ENCODE assay signal across 8 mouse cellular contexts in the genomic region with DNA sequence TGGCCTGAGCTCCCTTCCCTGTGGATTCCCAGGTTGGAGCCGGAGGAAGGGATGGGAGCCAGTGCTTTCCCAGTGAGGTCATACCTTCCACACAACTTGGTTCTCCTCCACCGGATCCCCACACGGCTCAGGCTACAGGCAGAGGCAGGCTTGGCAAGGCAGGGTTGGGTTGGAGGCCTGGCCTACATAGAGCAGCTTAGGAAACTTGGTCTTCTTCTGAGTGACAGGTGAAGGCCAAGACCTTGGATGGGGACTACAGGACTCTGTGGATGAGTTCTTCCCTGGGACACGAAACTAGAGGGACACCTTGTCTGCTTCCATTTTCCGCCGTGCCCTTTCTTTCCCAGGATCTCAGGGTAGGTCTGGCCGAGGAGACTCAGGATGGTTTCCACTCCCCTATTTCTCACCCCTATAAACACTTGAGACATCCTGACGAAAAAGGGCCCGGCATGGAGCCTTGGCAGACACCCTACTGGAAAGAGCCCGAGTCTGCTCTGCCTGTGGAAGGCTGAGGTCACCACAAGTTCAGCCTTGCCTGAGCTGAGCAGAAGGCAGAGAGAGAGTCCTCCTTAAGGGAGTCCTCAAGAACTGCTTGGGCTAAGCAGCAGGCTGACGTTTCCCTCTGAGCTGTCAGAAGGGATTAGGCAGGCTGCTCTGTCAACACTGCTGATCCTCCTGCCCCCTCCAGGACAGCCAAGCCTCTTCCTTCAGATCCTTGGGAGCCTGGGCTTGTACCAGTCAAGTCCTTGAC.
A peak's percentile ranks its signal among the peaks of the same experiment; 100 is the strongest.
DNase-seq lines count a peak whose midpoint lies in the region; ATAC-seq and TF ChIP-seq lines count a peak whose summit lies in the region.

No protein-coding gene starts in this region.

- H3K27ac ChIP-seq in heart, adult 2 months, result peak overlapping the region; percentile 19
- peak overlapping the region; percentile 55 for H3K27ac ChIP-seq in limb, embryonic 14.5 days (replicated peaks; ENCODE audit: low read depth, low read length)

- H3K79me2 ChIP-seq in heart, adult 2 months (replicated peaks; ENCODE audit: control insufficient read depth, insufficient read depth, low read length), result no peaks in the 10 kb centered on the region

- H3K4me2 ChIP-seq in limb, embryonic 14.5 days (replicated peaks; ENCODE audit: low read depth, low read length, severe bottlenecking), result no peak overlapping the region

- peaks cover 5% of the 10 kb centered on the region for H3K4me1 ChIP-seq in heart, adult 2 months (ENCODE audit: control insufficient read depth, insufficient read depth, low read length)
- H3K4me1 ChIP-seq in limb, embryonic 14.5 days (ENCODE audit: control insufficient read depth, insufficient read depth, low read length), result peaks cover 39% of the 10 kb centered on the region

- no peak overlapping the region for H3K4me3 ChIP-seq in heart, adult 2 months
- H3K4me3 ChIP-seq in limb, embryonic 14.5 days (replicated peaks; ENCODE audit: low read length), result no peak overlapping the region

- intact Hi-C loops in heart, adult 2 months (cut with DNase I), result no loop called here

- no peak for TF ChIP-seq EP300 in heart, adult 2 months (IDR thresholded peaks at IDR 0.05; ENCODE audit: insufficient read depth, low read depth, low read length)

- no peak for TF ChIP-seq POLR2A in heart, adult 2 months (IDR thresholded peaks at IDR 0.05; ENCODE audit: insufficient read depth, low read depth, low read length)
- no peak for TF ChIP-seq POLR2A in limb, embryonic 14.5 days (IDR thresholded peaks at IDR 0.05; ENCODE audit: borderline replicate concordance, extremely low read depth, insufficient read depth, insufficient read length)

- H3K9me3 ChIP-seq in limb, embryonic 14.5 days (ENCODE audit: control insufficient read depth, low read length), result no peaks in the 10 kb centered on the region

- peak; percentile 77 for ATAC-seq in limb, embryonic 14.5 days (ENCODE audit: low FRiP score, low read depth)

- TF ChIP-seq CTCF in heart, adult 2 months (IDR thresholded peaks at IDR 0.05), result no peak

- DNase-seq in cerebellum, postnatal 25 days, result peak; percentile 61
- DNase-seq in cerebellum, adult 9-11 months, result no peak
- DNase-seq in adrenal gland, adult 2 months, result peak; percentile 82
- peak; percentile 48 to 72 for DNase-seq in heart, adult 2 months
- DNase-seq in limb, embryonic 14.5 days (ENCODE audit: low spot score), result peak; percentile 77
- peak; percentile 63 for DNase-seq in yolk sac, embryonic 10.5 days (ENCODE audit: low spot score)
- no peak for DNase-seq in ovary, postnatal 10 days (ENCODE audit: low spot score)
- DNase-seq in spleen, postnatal 10 days (ENCODE audit: low spot score in 2 of 2), result no peak

- no peaks in the 10 kb centered on the region for H3K36me3 ChIP-seq in heart, adult 2 months (ENCODE audit: control insufficient read depth, insufficient read depth, low read length)
- H3K36me3 ChIP-seq in limb, embryonic 14.5 days (ENCODE audit: control insufficient read depth, insufficient read depth, low read length), result no peaks in the 10 kb centered on the region

- no peaks in the 10 kb centered on the region for H3K27me3 ChIP-seq in heart, adult 2 months (ENCODE audit: control insufficient read depth, insufficient read depth, low read length)
- peaks cover 8% of the 10 kb centered on the region; the same call in 1 of the 2 replicates for H3K27me3 ChIP-seq in limb, embryonic 14.5 days (ENCODE audit: control insufficient read depth, insufficient read depth, low read length)

- no peak overlapping the region for H3K9ac ChIP-seq in heart, adult 2 months (ENCODE audit: low read depth, low read length)
- H3K9ac ChIP-seq in limb, embryonic 14.5 days (ENCODE audit: low read depth, low read length, severe bottlenecking), result no peak overlapping the region

- 51% methylated on average over 11 of the region's 11 CpGs for WGBS in heart, adult 2 months
- 29% methylated on average over 11 of the region's 11 CpGs for WGBS in limb, embryonic 14.5 days

Comparison
In these comparisons a context has a peak if more than half of its experiments do, and no peak if none do; other contexts are left out.
1. DNase-seq: peak in cerebellum, postnatal 25 days (2 of 2), adrenal gland, adult 2 months (single experiment), heart, adult 2 months (2 of 2), limb, embryonic 14.5 days (single experiment) and yolk sac, embryonic 10.5 days (single experiment); none in cerebellum, adult 9-11 months (single experiment), ovary, postnatal 10 days (single experiment) and spleen, postnatal 10 days (0 of 2).